Mouse (Mus musculus): Measurements from ENCODE around the gene Gpr84. TPM values are rescaled to one million over a fixed set of nuclear protein-coding genes. Genes with fewer than 3 reads are reported as not detected.

Gene Gpr84
- polyA plus RNA-seq, 1 experiment from 2014 or later = 0.30 TPM

DNA sequence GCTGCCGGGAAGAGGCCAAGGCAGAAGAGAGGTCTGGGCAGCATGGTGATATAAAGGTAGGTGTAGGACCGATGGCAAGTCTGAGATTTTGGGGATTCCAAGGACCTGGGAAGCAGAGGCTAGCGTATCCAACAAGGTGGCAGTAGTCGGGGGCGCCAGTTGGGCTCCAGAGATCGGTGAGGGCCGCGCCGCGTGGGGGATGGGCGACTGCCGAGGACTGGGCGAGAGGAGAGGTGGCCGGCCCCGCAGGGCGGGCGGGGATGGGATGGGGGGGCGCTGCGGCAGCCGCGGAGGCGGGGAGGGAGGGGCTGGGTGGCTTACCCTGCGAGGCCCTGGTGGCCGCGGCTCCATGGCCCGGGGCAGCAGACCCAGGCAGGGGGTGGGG is 12.7 kb upstream of the Gpr84 start:
- peak overlapping the region; percentile 73; the same call in 1 of the 2 replicates for H3K27ac ChIP-seq (replicated peaks)
- ATAC-seq (ENCODE audit: low FRiP score, low TSS enrichment) = peak; percentile 53; the same call in 1 of the 2 replicates
- H3K27me3 ChIP-seq (ENCODE audit: control insufficient read depth, insufficient read depth, low read length) = no peaks in the 10 kb centered on the region
- H3K4me2 ChIP-seq (replicated peaks; ENCODE audit: low read depth) = peak overlapping the region; percentile 97
- no peak for DNase-seq (ENCODE audit: low spot score)
- H3K9ac ChIP-seq (ENCODE audit: low read length) = peak overlapping the region; percentile 83
- TF ChIP-seq CTCF (IDR thresholded peaks at IDR 0.05; ENCODE audit: low read depth) (0 out of 2 replicates have a peak, but pooled peaks have one; percentile 0), EP300 (optimal IDR thresholded peaks at IDR 0.05) (no peak)
- peak overlapping the region; percentile 64 for H3K4me3 ChIP-seq (ENCODE audit: low read depth, low read length)
- 3% methylated on average over 15 of the region's 26 CpGs for WGBS
- H3K9me3 ChIP-seq (ENCODE audit: control insufficient read depth, low read length) = no peaks in the 10 kb centered on the region
- H3K4me1 ChIP-seq (replicated peaks; ENCODE audit: control insufficient read depth, insufficient read depth) = 0 out of 2 replicates have a peak, but pooled peaks cover 2% of the 10 kb centered on the region
- H3K36me3 ChIP-seq (ENCODE audit: control insufficient read depth, insufficient read depth, low read length) = no peaks in the 10 kb centered on the region

DNA sequence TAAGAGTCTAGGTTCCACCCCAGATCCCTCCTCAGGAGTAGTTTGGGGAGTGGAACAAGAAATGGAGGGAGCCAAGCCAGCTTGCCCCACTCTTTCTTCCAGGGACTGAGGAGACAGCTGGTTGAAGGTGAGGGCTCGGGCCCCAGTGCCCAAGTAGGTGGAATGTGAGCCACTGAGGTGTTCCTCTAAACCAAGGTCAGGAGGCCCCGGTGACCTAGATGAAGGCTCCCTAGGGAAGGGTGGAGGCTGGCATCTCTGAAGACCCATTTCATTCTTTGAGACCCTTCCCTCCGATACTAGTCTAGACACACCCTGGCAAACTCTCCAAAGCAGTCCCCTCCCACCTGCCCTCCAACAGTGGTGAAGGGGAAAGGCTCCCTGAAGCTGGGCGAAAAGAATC is 12.0 kb upstream of the Gpr84 start:
- no peak for DNase-seq (ENCODE audit: low spot score)
- Histone ChIP-seq H3K4me1 (replicated peaks; ENCODE audit: control insufficient read depth, insufficient read depth) (0 out of 2 replicates have a peak, but pooled peaks cover 2% of the 10 kb centered on the region), H3K27me3 (ENCODE audit: control insufficient read depth, insufficient read depth, low read length) (no peaks in the 10 kb centered on the region), H3K4me3 (ENCODE audit: low read depth, low read length) (peak overlapping the region; percentile 64), H3K36me3 (ENCODE audit: control insufficient read depth, insufficient read depth, low read length) (no peaks in the 10 kb centered on the region), H3K27ac (replicated peaks) (no peak overlapping the region), H3K4me2 (replicated peaks; ENCODE audit: low read depth) (peak overlapping the region; percentile 97), H3K9me3 (ENCODE audit: control insufficient read depth, low read length) (no peaks in the 10 kb centered on the region), H3K9ac (ENCODE audit: low read length) (peak overlapping the region; percentile 83; the same call in 1 of the 2 replicates)
- TF ChIP-seq EP300 (optimal IDR thresholded peaks at IDR 0.05) (no peak), CTCF (IDR thresholded peaks at IDR 0.05; ENCODE audit: low read depth) (no peak)
- 66% methylated on average over 4 of the region's 4 CpGs for WGBS
- ATAC-seq (ENCODE audit: low FRiP score, low TSS enrichment) = no peak

- ATAC-seq (ENCODE audit: low FRiP score, low TSS enrichment) (no peak), DNase-seq (ENCODE audit: low spot score) (no peak)
- Histone ChIP-seq H3K4me3 (ENCODE audit: low read depth, low read length) (no peak overlapping the region), H3K27me3 (ENCODE audit: control insufficient read depth, insufficient read depth, low read length) (no peaks in the 10 kb centered on the region), H3K9me3 (ENCODE audit: control insufficient read depth, low read length) (no peaks in the 10 kb centered on the region), H3K9ac (ENCODE audit: low read length) (no peak overlapping the region), H3K4me1 (replicated peaks; ENCODE audit: control insufficient read depth, insufficient read depth) (0 out of 2 replicates have a peak, but pooled peaks cover 2% of the 10 kb centered on the region), H3K27ac (replicated peaks) (no peak overlapping the region), H3K36me3 (ENCODE audit: control insufficient read depth, insufficient read depth, low read length) (no peaks in the 10 kb centered on the region), H3K4me2 (replicated peaks; ENCODE audit: low read depth) (no peak overlapping the region)
- no peak for TF ChIP-seq EP300 (optimal IDR thresholded peaks at IDR 0.05)
- peak; percentile 66 for TF ChIP-seq CTCF (IDR thresholded peaks at IDR 0.05; ENCODE audit: low read depth)
- WGBS = 45% methylated on average over 1 of the region's 1 CpGs
Observed at GRCm38 (mm10) chr15:103321076-103321475, 10.7 kb upstream of the Gpr84 start.

GRCm38 (mm10) chr15:103318201-103318816 is 7.9 kb upstream of the Gpr84 start:
- H3K27ac ChIP-seq (replicated peaks) = peak overlapping the region; percentile 61; the same call in 1 of the 2 replicates

GRCm38 (mm10) chr15:103317731-103318130 is 7.3 kb upstream of the Gpr84 start:
- 85% methylated on average over 8 of the region's 8 CpGs for WGBS
- TF ChIP-seq EP300 (optimal IDR thresholded peaks at IDR 0.05) (no peak), CTCF (IDR thresholded peaks at IDR 0.05; ENCODE audit: low read depth) (no peak)
- 0 out of 2 replicates have a peak, but pooled peaks cover 2% of the 10 kb centered on the region for H3K4me1 ChIP-seq (replicated peaks; ENCODE audit: control insufficient read depth, insufficient read depth)

More at GRCm38 (mm10) chr15:103318201-103318816, 7.9 kb upstream of the Gpr84 start:
- H3K36me3 ChIP-seq (ENCODE audit: control insufficient read depth, insufficient read depth, low read length) = peaks cover 4% of the 10 kb centered on the region; the same call in 1 of the 2 replicates
- DNase-seq (ENCODE audit: low spot score) = no peak
- 0 out of 2 replicates have a peak, but pooled peaks cover 2% of the 10 kb centered on the region for H3K4me1 ChIP-seq (replicated peaks; ENCODE audit: control insufficient read depth, insufficient read depth)
- no peaks in the 10 kb centered on the region for H3K27me3 ChIP-seq (ENCODE audit: control insufficient read depth, insufficient read depth, low read length)
- TF ChIP-seq CTCF (IDR thresholded peaks at IDR 0.05; ENCODE audit: low read depth) (no peak), EP300 (optimal IDR thresholded peaks at IDR 0.05) (no peak)
- H3K4me2 ChIP-seq (replicated peaks; ENCODE audit: low read depth) = no peak overlapping the region
- no peak overlapping the region for H3K4me3 ChIP-seq (ENCODE audit: low read depth, low read length)
- ATAC-seq (ENCODE audit: low FRiP score, low TSS enrichment) = no peak
- 49% methylated on average over 3 of the region's 3 CpGs for WGBS
- H3K9ac ChIP-seq (ENCODE audit: low read length) = no peak overlapping the region
- no peaks in the 10 kb centered on the region for H3K9me3 ChIP-seq (ENCODE audit: control insufficient read depth, low read length)

GRCm38 (mm10) chr15:103317120-103317519 is 6.7 kb upstream of the Gpr84 start:
- Histone ChIP-seq H3K4me1 (replicated peaks; ENCODE audit: control insufficient read depth, insufficient read depth) (0 out of 2 replicates have a peak, but pooled peaks cover 2% of the 10 kb centered on the region), H3K4me2 (replicated peaks; ENCODE audit: low read depth) (no peak overlapping the region), H3K27me3 (ENCODE audit: control insufficient read depth, insufficient read depth, low read length) (no peaks in the 10 kb centered on the region), H3K9me3 (ENCODE audit: control insufficient read depth, low read length) (no peaks in the 10 kb centered on the region), H3K9ac (ENCODE audit: low read length) (no peak overlapping the region), H3K4me3 (ENCODE audit: low read depth, low read length) (no peak overlapping the region), H3K36me3 (ENCODE audit: control insufficient read depth, insufficient read depth, low read length) (peaks cover 4% of the 10 kb centered on the region; the same call in 1 of the 2 replicates), H3K27ac (replicated peaks) (no peak overlapping the region)
- no peak for TF ChIP-seq EP300 (optimal IDR thresholded peaks at IDR 0.05)
- no peak for TF ChIP-seq CTCF (IDR thresholded peaks at IDR 0.05; ENCODE audit: low read depth)
- no peak for ATAC-seq (ENCODE audit: low FRiP score, low TSS enrichment)
- DNase-seq (ENCODE audit: low spot score) = no peak

More at GRCm38 (mm10) chr15:103317731-103318130, 7.3 kb upstream of the Gpr84 start:
- Histone ChIP-seq H3K36me3 (ENCODE audit: control insufficient read depth, insufficient read depth, low read length) (peaks cover 4% of the 10 kb centered on the region; the same call in 1 of the 2 replicates), H3K27ac (replicated peaks) (0 out of 2 replicates have a peak overlapping the region, but pooled peaks have one; percentile 61), H3K4me3 (ENCODE audit: low read depth, low read length) (no peak overlapping the region), H3K9ac (ENCODE audit: low read length) (no peak overlapping the region), H3K9me3 (ENCODE audit: control insufficient read depth, low read length) (no peaks in the 10 kb centered on the region), H3K27me3 (ENCODE audit: control insufficient read depth, insufficient read depth, low read length) (no peaks in the 10 kb centered on the region), H3K4me2 (replicated peaks; ENCODE audit: low read depth) (no peak overlapping the region)
- ATAC-seq (ENCODE audit: low FRiP score, low TSS enrichment) = no peak
- no peak for DNase-seq (ENCODE audit: low spot score)

Measured in stomach, postnatal 0 days (tissue).